Mouse (Mus musculus) kidney, adult 8-10 months (tissue): ENCODE measurements around the gene Hoxb5.

Experiments
- DNase-seq, 2 experiments: peaks; one replicate each; pipeline ENCODE4 v3.0.0; 2022

The Hoxb5 gene

GRCm38 (mm10) chr11:96304381-96305195, 1.5 kb downstream of the Hoxb5 start:
- peak; percentile 20 to 32 for DNase-seq

- DNase-seq, result peak in 1 of 2 experiments; percentile 23
These were observed 2.5 kb downstream of the Hoxb5 start for GRCm38 (mm10) chr11:96305505-96306182.

- peak in 1 of 2 experiments; percentile 24 for DNase-seq
These were observed 3.2 kb downstream of the Hoxb5 start for GRCm38 (mm10) chr11:96306183-96306907.

- peak; percentile 36 to 73 for DNase-seq
These were observed 3.8 kb downstream of the Hoxb5 start for GRCm38 (mm10) chr11:96306908-96307269.

GRCm38 (mm10) chr11:96308763-96309162, 5.6 kb downstream of the Hoxb5 start:
- no peak for DNase-seq

GRCm38 (mm10) chr11:96309288-96309687, 6.2 kb downstream of the Hoxb5 start:
- DNase-seq, result peak in 1 of 2 experiments; percentile 64

GRCm38 (mm10) chr11:96310183-96310938, 7.2 kb downstream of the Hoxb5 start:
- DNase-seq, result no peak

- DNase-seq, result no peak
These were observed 8.0 kb downstream of the Hoxb5 start for GRCm38 (mm10) chr11:96311097-96311496.

- peak; percentile 86 for DNase-seq
These were observed 8.6 kb downstream of the Hoxb5 start for GRCm38 (mm10) chr11:96311520-96312417.

- no peak for DNase-seq
These were observed 10.0 kb downstream of the Hoxb5 start for GRCm38 (mm10) chr11:96313134-96313533.

- DNase-seq, result no peak
These were observed 10.8 kb downstream of the Hoxb5 start for GRCm38 (mm10) chr11:96313806-96314428.

GRCm38 (mm10) chr11:96314671-96315343, 11.7 kb downstream of the Hoxb5 start:
- peak in 1 of 2 experiments; percentile 71 for DNase-seq

- no peak for DNase-seq
These were observed 12.2 kb downstream of the Hoxb5 start for GRCm38 (mm10) chr11:96315344-96315681.

GRCm38 (mm10) chr11:96316696-96317607, 13.8 kb downstream of the Hoxb5 start:
- DNase-seq, result no peak

- DNase-seq, result no peak
These were observed 14.7 kb downstream of the Hoxb5 start, which contains the start of gene Hoxb4 for GRCm38 (mm10) chr11:96317608-96318367. Hoxb4 (plus strand) TSS chr11:96318267.

GRCm38 (mm10) chr11:96318368-96319070, 15.4 kb downstream of the Hoxb5 start:
- DNase-seq, result peak; percentile 91

GRCm38 (mm10) chr11:96319071-96319902, 16.2 kb downstream of the Hoxb5 start:
- peak; percentile 58 to 73 for DNase-seq
